Mouse (Mus musculus) ES-Bruce4 (cell line): ENCODE results near the gene 1700020N01Rik. TPM values are rescaled to one million over a fixed set of nuclear protein-coding genes. Genes with fewer than 3 reads are reported as not detected.

Experiments used
- H3K27ac ChIP-seq: 2 replicates; pipeline ENCODE4 v1.5.1; 2012; ENCODE audit warnings: low read length, inconsistent platforms; ENCODE audit not compliant: insufficient read depth
- H3K27me3 ChIP-seq: 2 replicates; pipeline ENCODE4 v1.6.1; 2012; ENCODE audit warnings: mild to moderate bottlenecking, low read length, inconsistent platforms; ENCODE audit not compliant: control insufficient read depth, poor library complexity, insufficient read depth, severe bottlenecking
- H3K36me3 ChIP-seq: 2 replicates; pipeline ENCODE4 v1.6.1; 2012; ENCODE audit warnings: inconsistent platforms, mild to moderate bottlenecking, low read length, moderate library complexity; ENCODE audit not compliant: control insufficient read depth, poor library complexity, insufficient read depth, severe bottlenecking
- H3K4me1 ChIP-seq: one replicate; pipeline ENCODE4 v1.8.1; 2011; ENCODE audit warnings: low read length; ENCODE audit not compliant: control insufficient read depth, insufficient read depth
- H3K4me3 ChIP-seq: 2 replicates; pipeline ENCODE4 v1.5.1; 2011; ENCODE audit warnings: low read depth, mild to moderate bottlenecking, low read length
- H3K9ac ChIP-seq: 2 replicates; pipeline ENCODE4 v1.6.1; 2012; ENCODE audit warnings: low read depth, mild to moderate bottlenecking, inconsistent platforms; ENCODE audit not compliant: poor library complexity, severe bottlenecking
- H3K9me3 ChIP-seq: replicated peaks from 2 replicates; pipeline ENCODE4 v1.6.1; 2012; ENCODE audit warnings: mild to moderate bottlenecking, low read length, inconsistent platforms; ENCODE audit not compliant: control insufficient read depth, poor library complexity, insufficient read depth, severe bottlenecking
- CTCF ChIP-seq: IDR thresholded peaks from one replicate; pipeline ENCODE4 v1.8.1; 2011; ENCODE audit warnings: low read depth, low read length
- EP300 ChIP-seq: IDR thresholded peaks from 2 replicates; pipeline ENCODE4 v1.6.1; 2011; ENCODE audit warnings: low read depth, low read length; ENCODE audit not compliant: insufficient read depth
- POLR2A ChIP-seq: IDR thresholded peaks from one replicate; pipeline ENCODE4 v1.8.1; 2011; ENCODE audit warnings: low read length; ENCODE audit not compliant: insufficient read depth
- polyA plus RNA-seq: library from polyadenylated mRNA; stranded (reverse); fragments of >200 nt; gene quantifications from 2 replicates; pipeline ENCODE4 v1.2.4, GENCODE M21; 2011; ENCODE audit warnings: low read depth; ENCODE audit not compliant: missing spikeins, insufficient read depth, insufficient read length

Gene 1700020N01Rik
- polyA plus RNA-seq, 1 experiment, result not detected

GRCm38 (mm10) chr10:21670168-21670567, 77.2 kb downstream of the 1700020N01Rik start:
- TF ChIP-seq POLR2A (no peak), EP300 (no peak), CTCF (no peak)
- no peaks in the 10 kb centered on the region for H3K4me1 ChIP-seq
- no peaks in the 10 kb centered on the region for H3K9me3 ChIP-seq
- H3K27ac ChIP-seq, result no peak overlapping the region
- no peaks in the 10 kb centered on the region for H3K27me3 ChIP-seq
- H3K4me3 ChIP-seq, result no peak overlapping the region
- H3K9ac ChIP-seq, result no peak overlapping the region
- H3K36me3 ChIP-seq, result no peaks in the 10 kb centered on the region

Other genes starting within 250 kb of the 1700020N01Rik start
- gene Aldh8a1, start 215.9 kb upstream of the 1700020N01Rik start, polyA plus RNA-seq, result not detected in 2 replicates